Mouse (Mus musculus): ENCODE results near the gene Clstn3. TPM values are rescaled to one million over a fixed set of nuclear protein-coding genes. Genes with fewer than 3 reads are reported as not detected.

Clstn3 gene
- polyA plus RNA-seq, 1 experiment from 2014 or later, result 1.2 TPM

GRCm38 (mm10) chr6:124415347-124416088, 49.1 kb downstream of the Clstn3 start:
- peak; percentile 81 for TF ChIP-seq CTCF (IDR thresholded peaks at IDR 0.05; ENCODE audit: low read depth)
- TF ChIP-seq EP300 (optimal IDR thresholded peaks at IDR 0.05), result no peak
- 3% methylated on average over 21 of the region's 21 CpGs for WGBS

DNA sequence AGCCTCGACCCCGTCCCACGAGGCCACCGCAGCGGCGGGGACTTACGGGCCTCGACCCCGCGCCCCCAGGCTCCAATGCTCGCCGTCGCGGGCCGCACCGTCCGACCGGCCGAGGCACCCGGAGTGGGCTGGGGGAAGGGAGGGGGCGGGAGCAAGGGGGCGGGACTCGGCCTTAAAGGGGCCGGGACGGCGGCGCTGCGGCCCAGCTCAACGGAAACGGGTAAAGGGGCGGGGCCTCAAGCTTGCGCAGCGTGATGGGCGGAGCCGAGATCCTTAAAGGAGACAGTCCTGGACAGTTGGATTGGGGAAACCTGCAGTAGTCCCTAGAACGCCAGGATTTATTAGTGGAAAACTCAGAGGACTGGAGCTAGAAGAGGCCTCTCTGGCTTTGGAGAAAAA, 49.7 kb downstream of the Clstn3 start, which contains the start of gene Pex5:
Gene Pex5, minus strand, starts transcription at position 141 of the 399 bp plus-strand sequence.
- TF ChIP-seq EP300 (optimal IDR thresholded peaks at IDR 0.05) (no peak), CTCF (IDR thresholded peaks at IDR 0.05; ENCODE audit: low read depth) (no peak)
- peak; percentile 96 for DNase-seq (ENCODE audit: low spot score)
- Histone ChIP-seq H3K36me3 (ENCODE audit: control insufficient read depth, insufficient read depth, low read length) (peaks cover 4% of the 10 kb centered on the region; the same call in 1 of the 2 replicates), H3K4me2 (replicated peaks; ENCODE audit: low read depth) (peak within 1 kb of the TSS; percentile 61), H3K9ac (ENCODE audit: low read length) (peak within 1 kb of the TSS; percentile 92), H3K27ac (replicated peaks) (peak within 1 kb of the TSS; percentile 89), H3K9me3 (ENCODE audit: control insufficient read depth, low read length) (no peaks in the 10 kb centered on the region), H3K4me1 (replicated peaks; ENCODE audit: control insufficient read depth, insufficient read depth) (no peaks in the 10 kb centered on the region), H3K4me3 (ENCODE audit: low read depth, low read length) (peak within 1 kb of the TSS; percentile 94), H3K27me3 (ENCODE audit: control insufficient read depth, insufficient read depth, low read length) (no peaks in the 10 kb centered on the region)
- ATAC-seq (ENCODE audit: low FRiP score, low TSS enrichment), result peak; percentile 97
- 0% methylated on average over 34 of the region's 36 CpGs for WGBS

More at GRCm38 (mm10) chr6:124415347-124416088, 49.1 kb downstream of the Clstn3 start:
- Histone ChIP-seq H3K9ac (ENCODE audit: low read length) (peak overlapping the region; percentile 92), H3K4me2 (replicated peaks; ENCODE audit: low read depth) (peak overlapping the region; percentile 61), H3K9me3 (ENCODE audit: control insufficient read depth, low read length) (no peaks in the 10 kb centered on the region), H3K4me3 (ENCODE audit: low read depth, low read length) (peak overlapping the region; percentile 94), H3K36me3 (ENCODE audit: control insufficient read depth, insufficient read depth, low read length) (peaks cover 4% of the 10 kb centered on the region; the same call in 1 of the 2 replicates), H3K27me3 (ENCODE audit: control insufficient read depth, insufficient read depth, low read length) (no peaks in the 10 kb centered on the region), H3K4me1 (replicated peaks; ENCODE audit: control insufficient read depth, insufficient read depth) (no peaks in the 10 kb centered on the region), H3K27ac (replicated peaks) (peak overlapping the region; percentile 89)
- ATAC-seq (ENCODE audit: low FRiP score, low TSS enrichment) (peak; percentile 62), DNase-seq (ENCODE audit: low spot score) (peak; percentile 89)

DNA sequence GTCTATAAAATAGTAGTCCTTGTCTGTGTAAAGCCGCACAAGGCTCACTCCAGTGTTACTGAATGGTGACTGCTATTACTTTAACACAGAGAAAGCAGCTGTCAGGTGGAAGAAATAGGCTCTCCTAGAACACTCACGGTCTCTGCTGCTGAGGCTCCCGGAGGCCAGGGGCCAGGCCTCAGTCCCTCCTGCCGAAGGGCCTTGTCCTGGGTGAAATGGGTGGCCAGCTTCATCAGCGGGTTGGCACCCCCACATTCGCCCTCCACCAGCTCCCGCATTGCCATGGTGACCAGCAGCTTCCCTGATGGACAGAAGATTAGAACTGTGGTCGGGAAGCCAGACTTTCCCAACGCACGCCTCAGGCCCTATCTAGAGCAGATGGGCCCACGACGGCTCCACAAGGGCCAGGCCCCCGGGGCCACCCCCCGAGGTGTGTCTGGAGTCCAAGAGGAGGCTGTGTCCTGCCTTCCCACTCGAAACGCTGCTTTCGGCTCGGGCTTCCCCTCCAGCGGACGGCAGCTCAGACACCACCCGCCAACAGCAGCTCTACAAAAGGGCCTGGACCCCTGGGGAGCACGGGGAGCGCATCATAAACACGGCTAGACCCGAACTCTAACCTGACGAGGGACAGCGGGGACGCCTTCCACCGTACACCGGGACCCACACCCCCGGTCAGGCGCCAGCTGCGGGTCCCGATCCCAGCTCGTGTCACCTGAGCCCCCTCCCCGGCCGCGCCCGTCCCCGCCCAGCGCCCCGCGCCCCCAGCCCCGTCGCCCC, 50.3 kb downstream of the Clstn3 start:
- peak overlapping the region; percentile 61 for H3K4me2 ChIP-seq (replicated peaks; ENCODE audit: low read depth)
- peak overlapping the region; percentile 79 for H3K27ac ChIP-seq (replicated peaks)
- peak overlapping the region; percentile 92 for H3K9ac ChIP-seq (ENCODE audit: low read length)
- TF ChIP-seq CTCF (IDR thresholded peaks at IDR 0.05; ENCODE audit: low read depth) (no peak), EP300 (optimal IDR thresholded peaks at IDR 0.05) (no peak)
- DNase-seq (ENCODE audit: low spot score), result peak; percentile 50
- WGBS, result 2% methylated on average over 38 of the region's 45 CpGs
- H3K27me3 ChIP-seq (ENCODE audit: control insufficient read depth, insufficient read depth, low read length), result no peaks in the 10 kb centered on the region
- no peaks in the 10 kb centered on the region for H3K9me3 ChIP-seq (ENCODE audit: control insufficient read depth, low read length)
- peak; percentile 45 for ATAC-seq (ENCODE audit: low FRiP score, low TSS enrichment)
- peaks cover 4% of the 10 kb centered on the region; the same call in 1 of the 2 replicates for H3K36me3 ChIP-seq (ENCODE audit: control insufficient read depth, insufficient read depth, low read length)
- no peaks in the 10 kb centered on the region for H3K4me1 ChIP-seq (replicated peaks; ENCODE audit: control insufficient read depth, insufficient read depth)
- H3K4me3 ChIP-seq (ENCODE audit: low read depth, low read length), result peak overlapping the region; percentile 94

DNA sequence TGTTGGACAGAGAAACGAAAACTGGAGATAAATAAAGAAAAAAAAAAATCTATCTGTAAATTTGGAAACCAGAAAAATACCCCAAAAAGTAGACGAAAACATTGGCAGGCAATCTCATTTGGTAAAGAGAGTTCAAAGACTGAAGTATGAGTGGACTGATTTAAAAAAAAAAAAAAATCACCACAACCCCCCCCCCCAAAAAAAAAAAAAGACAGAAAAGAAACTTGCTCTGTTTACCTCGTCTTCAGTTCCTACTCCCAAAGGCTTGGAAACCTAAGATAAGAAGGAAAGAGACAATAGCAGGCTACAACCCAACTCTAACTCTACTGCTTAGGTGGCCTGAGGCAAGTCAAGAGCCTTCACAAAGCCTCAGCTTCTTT, 50.8 kb downstream of the Clstn3 start:
- H3K9ac ChIP-seq (ENCODE audit: low read length), result peak overlapping the region; percentile 92
- 46% methylated on average over 3 of the region's 3 CpGs for WGBS
- no peaks in the 10 kb centered on the region for H3K9me3 ChIP-seq (ENCODE audit: control insufficient read depth, low read length)
- peak overlapping the region; percentile 94 for H3K4me3 ChIP-seq (ENCODE audit: low read depth, low read length)
- TF ChIP-seq CTCF (IDR thresholded peaks at IDR 0.05; ENCODE audit: low read depth) (no peak), EP300 (optimal IDR thresholded peaks at IDR 0.05) (no peak)
- no peaks in the 10 kb centered on the region for H3K4me1 ChIP-seq (replicated peaks; ENCODE audit: control insufficient read depth, insufficient read depth)
- DNase-seq (ENCODE audit: low spot score) (no peak), ATAC-seq (ENCODE audit: low FRiP score, low TSS enrichment) (no peak)
- no peaks in the 10 kb centered on the region for H3K27me3 ChIP-seq (ENCODE audit: control insufficient read depth, insufficient read depth, low read length)
- peak overlapping the region; percentile 61 for H3K4me2 ChIP-seq (replicated peaks; ENCODE audit: low read depth)
- H3K36me3 ChIP-seq (ENCODE audit: control insufficient read depth, insufficient read depth, low read length), result peaks cover 4% of the 10 kb centered on the region; the same call in 1 of the 2 replicates
- H3K27ac ChIP-seq (replicated peaks), result peak overlapping the region; percentile 79

DNA sequence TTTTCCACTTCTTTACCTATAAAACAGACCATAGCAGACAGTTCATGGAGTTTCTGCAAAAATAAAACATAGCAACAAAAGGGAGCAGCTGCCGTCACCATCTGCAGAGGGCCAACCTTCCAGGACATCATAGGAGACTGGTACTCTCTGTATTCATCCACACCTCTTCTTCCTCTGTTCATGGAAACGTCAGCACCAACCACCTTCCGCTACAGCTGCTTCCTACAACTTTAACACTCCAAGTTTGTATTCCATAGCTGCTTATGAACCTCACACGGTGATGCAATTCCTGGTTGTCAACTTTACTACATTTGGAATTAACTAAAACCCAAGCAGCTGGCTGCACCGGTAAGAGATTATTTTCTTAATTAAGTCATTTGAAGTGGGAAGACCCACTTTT, 56.2 kb downstream of the Clstn3 start:
- Histone ChIP-seq H3K9ac (ENCODE audit: low read length) (no peak overlapping the region), H3K4me2 (replicated peaks; ENCODE audit: low read depth) (no peak overlapping the region), H3K9me3 (ENCODE audit: control insufficient read depth, low read length) (no peaks in the 10 kb centered on the region), H3K36me3 (ENCODE audit: control insufficient read depth, insufficient read depth, low read length) (peaks cover 17% of the 10 kb centered on the region), H3K27me3 (ENCODE audit: control insufficient read depth, insufficient read depth, low read length) (no peaks in the 10 kb centered on the region), H3K4me1 (replicated peaks; ENCODE audit: control insufficient read depth, insufficient read depth) (no peaks in the 10 kb centered on the region), H3K4me3 (ENCODE audit: low read depth, low read length) (no peak overlapping the region), H3K27ac (replicated peaks) (no peak overlapping the region)
- ATAC-seq (ENCODE audit: low FRiP score, low TSS enrichment), result no peak
- no peak for DNase-seq (ENCODE audit: low spot score)
- 82% methylated on average over 5 of the region's 5 CpGs for WGBS
- no peak for TF ChIP-seq EP300 (optimal IDR thresholded peaks at IDR 0.05)
- no peak for TF ChIP-seq CTCF (IDR thresholded peaks at IDR 0.05; ENCODE audit: low read depth)

Measured in stomach, postnatal 0 days (tissue).